Mouse (Mus musculus) forelimb bud, embryonic 11.5 days (tissue): ENCODE measurements around the gene Tapbp.
"Not testable (repeated sequence)": the region's sequence is repeated elsewhere in the genome, so short reads cannot be mapped to it uniquely, and the experiment has no call there.

Experiments
- DNase-seq: peaks from one replicate; pipeline ENCODE4 v3.0.0-alpha.2; 2012; ENCODE audit warnings: low read depth, low spot score

Tapbp gene

DNA sequence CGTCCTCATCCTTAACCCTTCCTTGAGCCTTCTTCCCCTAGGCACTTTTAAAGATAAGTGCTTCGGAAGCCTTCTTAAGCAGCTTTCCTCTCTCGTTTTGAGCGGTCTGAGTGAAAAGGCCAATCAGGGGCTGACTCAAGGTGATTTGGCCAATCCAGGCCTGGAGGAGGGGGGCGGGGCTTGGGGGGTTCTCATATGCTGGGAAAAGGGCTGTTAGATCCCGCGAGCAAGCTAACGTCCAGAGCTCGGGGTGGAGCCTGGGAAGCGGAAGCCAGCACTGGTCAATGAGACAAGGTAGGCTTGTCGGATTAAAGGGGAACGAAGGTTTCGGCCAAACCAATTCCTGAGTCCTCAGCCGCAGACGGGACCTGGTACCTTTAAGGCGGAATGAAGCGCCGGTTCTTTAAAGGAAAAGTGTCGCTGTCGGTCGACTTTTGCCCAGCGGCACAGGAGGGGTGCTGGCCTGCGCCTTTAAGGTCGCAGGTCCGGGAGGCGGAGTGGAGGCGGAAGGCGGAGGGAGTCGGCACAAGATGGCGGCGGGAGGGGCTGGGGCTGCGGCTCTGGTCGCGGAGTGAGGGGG lies at the start of gene Tapbp, which contains the start of gene Zbtb22:
TSS of gene Tapbp (plus strand) at position 229 of the 580 bp plus-strand sequence.
TSS of gene Zbtb22 (plus strand) at position 234 of the 580 bp plus-strand sequence.
- DNase-seq = peak; percentile 99

DNA sequence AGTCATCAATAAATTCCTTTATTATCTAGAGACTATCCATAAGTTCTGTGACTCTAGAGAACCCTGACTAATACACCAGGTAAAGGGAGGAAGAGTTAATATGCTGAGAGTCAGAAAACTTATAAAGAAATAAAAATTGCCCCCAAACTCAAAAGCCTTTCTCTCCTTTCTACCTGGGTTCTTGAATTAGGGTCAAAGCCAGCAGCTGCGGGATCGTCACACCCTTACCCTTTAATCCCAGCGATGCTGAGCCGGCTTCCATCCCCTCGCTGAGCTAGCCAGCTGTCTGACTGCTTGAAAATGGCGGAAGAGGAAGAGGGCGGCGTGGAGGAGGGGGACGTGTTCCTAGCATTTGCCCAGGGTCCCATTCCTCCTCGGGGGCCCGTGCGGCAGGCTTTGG lies 42.2 kb upstream of the Tapbp start, which contains the start of gene Gm7029:
TSS of gene Gm7029 (plus strand) at position 301 of the 400 bp plus-strand sequence.
- DNase-seq = not testable (repeated sequence)

- DNase-seq = no peak
Measured at GRCm38 (mm10) chr17:33874411-33874810, 41.3 kb upstream of the Tapbp start.

DNA sequence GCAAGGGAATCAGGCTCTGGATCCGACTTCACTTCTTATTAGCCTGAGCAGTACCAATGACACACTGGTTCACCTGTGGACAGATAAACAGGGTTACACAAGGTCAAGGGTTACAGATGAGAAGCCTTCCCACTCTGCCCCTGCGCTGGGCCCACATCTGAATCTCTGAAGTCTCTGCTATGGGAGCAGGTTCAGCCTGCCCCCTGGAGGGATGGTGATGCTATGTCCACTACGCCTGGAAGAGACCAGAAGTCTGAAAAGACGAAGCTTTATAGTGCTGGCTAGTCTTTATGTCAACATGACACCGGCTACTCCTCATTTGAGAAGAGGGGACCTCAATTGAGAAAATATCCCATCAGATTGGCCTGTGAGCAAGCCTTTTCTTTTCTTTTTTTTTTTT lies 39.9 kb upstream of the Tapbp start:
- not testable (repeated sequence) for DNase-seq

- not testable (repeated sequence) for DNase-seq
Measured at GRCm38 (mm10) chr17:33884320-33884719, 31.4 kb upstream of the Tapbp start.

DNA sequence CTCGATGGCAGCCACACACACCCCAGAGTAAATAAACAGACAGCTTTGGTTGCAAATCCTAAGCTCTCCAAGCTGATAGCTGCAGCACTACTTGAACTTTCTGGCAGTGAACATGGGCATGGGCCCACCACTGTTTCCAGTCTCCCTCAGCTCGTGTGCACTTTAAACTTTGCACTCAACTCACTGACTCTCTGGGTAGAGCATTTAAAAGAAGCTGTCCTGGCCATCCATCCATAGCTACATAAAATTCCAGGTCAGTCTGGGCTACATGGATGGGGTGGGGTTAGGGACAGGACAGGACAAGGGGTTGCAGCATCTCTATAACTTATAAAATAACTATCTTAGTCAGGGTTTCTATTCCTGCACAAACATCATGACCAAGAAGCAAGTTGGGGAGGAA lies 27.9 kb upstream of the Tapbp start:
- DNase-seq = not testable (repeated sequence)

DNA sequence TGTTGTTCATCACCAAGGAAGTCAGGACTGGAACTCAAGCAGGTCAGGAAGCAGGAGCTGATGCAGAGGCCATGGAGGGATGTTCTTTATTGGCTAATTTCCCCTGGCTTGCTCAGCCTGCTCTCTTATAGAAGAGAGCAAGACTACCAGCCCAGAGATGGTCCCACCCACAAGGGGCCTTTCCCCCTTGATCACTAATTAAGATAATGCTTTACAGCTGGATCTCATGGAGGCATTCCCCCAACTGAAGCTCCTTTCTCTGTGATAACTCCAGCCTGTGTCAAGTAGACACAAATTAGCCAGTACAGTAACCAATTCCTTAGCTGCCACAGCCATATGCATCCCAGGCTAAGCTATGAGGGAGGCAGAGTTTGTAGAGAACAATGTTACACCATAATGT lies 27.5 kb upstream of the Tapbp start:
- not testable (repeated sequence) for DNase-seq

- DNase-seq = not testable (repeated sequence)
Measured at GRCm38 (mm10) chr17:33889941-33890532, 25.7 kb upstream of the Tapbp start.

DNA sequence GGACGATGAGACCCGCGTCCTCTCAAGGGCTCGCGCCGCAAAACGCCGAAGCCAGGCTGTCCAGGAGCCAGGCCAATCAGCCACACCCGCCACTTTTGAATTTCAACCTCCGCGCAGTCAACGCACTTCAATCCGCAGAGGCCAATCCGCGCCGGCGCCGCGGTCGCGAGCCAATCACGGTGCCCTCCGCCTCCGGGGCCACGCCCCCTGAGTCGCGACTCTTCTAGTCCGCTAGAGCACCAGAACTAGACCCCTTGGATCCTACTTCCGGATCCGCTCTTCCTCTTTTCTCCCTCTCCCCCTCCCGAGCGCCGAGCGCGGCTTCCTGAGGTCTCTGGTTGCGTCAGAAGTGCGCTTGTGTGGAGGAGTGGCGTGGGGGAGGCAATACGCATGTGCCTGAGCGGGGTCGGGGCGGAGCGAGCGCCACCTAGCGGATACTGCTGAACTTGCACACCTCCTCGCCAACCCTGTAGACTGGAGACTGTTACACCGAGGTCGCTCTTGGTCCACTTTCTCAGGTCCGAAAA lies 25.1 kb upstream of the Tapbp start, which contains the start of gene Kifc1:
TSS of gene Kifc1 (minus strand) at position 129 of the 527 bp plus-strand sequence.
- DNase-seq = peak; percentile 100

DNA sequence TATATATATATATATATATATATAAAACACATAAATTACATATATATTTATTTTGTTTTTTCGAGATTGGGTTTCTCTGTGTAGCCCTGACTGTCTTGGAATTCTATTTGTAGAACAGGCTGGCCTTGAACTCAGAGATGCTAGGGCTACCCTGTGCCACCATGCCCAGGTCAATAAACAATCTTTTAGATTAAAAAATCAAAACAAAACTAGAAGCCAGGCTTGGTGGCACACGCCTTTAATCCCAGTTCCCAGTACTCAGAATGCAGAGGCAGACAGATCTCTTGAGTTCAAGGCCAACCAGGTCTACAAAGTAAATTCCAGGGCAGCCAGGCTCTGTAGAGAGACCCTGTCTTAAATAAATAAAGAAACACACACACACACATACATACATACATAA lies 24.3 kb upstream of the Tapbp start:
- DNase-seq = no peak

- not testable (repeated sequence) for DNase-seq
Measured at GRCm38 (mm10) chr17:33891892-33892291, 23.8 kb upstream of the Tapbp start.

- DNase-seq = no peak
Measured at GRCm38 (mm10) chr17:33892429-33892828, 23.3 kb upstream of the Tapbp start.

GRCm38 (mm10) chr17:33893011-33893410 lies 22.7 kb upstream of the Tapbp start:
- DNase-seq = not testable (repeated sequence)

DNA sequence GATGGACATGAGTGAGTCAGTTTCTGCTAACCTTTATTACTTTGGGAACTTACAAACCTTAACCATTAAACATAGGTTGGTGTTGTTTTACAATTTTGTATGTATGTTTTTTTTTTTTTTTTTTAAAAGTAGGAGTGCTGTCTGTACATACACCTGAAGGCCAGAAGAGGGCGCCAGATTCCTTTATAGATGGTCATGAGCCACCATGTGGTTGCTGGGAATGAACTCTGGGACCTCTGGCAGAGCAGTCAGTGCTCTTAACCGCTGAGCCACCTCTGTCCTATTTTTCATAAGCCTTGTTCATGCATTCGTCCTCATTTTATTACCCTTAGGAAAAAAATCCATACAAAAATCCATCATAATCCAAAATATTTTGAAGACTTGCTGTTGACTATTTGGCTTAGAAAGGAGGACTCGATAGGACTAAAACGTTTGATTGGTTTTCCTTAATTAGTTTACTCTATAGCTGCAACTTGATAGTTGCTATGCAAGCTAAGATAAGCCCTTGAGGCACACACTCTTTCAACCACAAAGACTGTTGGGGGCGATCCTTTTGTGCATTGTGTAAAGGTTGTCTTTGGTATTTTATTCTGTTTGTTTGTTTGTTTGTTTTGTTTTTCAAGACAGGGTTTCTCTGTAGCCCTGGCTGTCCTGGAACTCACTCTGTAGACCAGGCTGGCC lies 18.4 kb upstream of the Tapbp start:
- DNase-seq = peak; percentile 70

GRCm38 (mm10) chr17:33898193-33898592 lies 17.5 kb upstream of the Tapbp start:
- DNase-seq = not testable (repeated sequence)

DNA sequence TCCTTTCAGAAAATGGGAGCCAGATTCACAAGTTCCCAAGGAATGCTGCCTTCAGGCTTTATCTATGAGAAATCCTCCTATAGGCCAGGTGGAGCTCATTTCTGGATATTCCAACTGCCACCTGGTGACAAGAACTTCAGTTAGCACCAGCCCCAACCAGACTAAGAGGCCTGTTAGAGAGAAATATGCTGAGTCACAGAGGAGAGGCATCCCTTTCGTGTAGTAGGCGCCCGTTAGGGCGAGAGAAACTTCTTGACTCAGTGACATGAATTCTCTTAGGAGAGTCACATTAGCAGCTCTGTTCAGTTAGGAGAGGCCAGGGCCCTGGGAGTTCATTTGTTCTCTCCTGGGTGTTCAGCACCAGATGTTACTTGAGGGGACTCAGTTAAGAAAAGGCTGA lies 16.1 kb upstream of the Tapbp start:
- DNase-seq = no peak

- no peak for DNase-seq
Measured at GRCm38 (mm10) chr17:33900281-33900988, 15.3 kb upstream of the Tapbp start.

DNA sequence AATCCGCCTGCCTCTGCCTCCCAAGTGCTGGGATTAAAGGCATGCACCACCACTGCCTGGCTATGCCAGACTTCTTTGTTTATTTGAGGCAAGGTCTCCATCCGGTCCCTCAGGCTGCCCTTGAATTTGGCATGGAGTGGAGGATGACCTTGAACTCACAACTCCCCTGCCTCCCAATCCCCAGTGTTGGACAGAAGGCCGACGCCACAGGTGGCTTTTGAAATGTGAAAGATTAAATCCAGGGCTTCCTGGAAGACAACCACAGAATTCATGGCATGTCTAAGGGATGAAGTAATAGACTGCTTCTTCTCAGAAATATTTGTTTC lies 14.7 kb upstream of the Tapbp start:
- no peak for DNase-seq

- DNase-seq = no peak
Measured at GRCm38 (mm10) chr17:33901653-33902052, 14.0 kb upstream of the Tapbp start.

GRCm38 (mm10) chr17:33902079-33902478 lies 13.6 kb upstream of the Tapbp start:
- DNase-seq = no peak

GRCm38 (mm10) chr17:33902491-33902890 lies 13.2 kb upstream of the Tapbp start:
- no peak for DNase-seq
